Mouse (Mus musculus) lung, adult 2 months (tissue): ENCODE data around the gene Timp2. TPM values are rescaled to one million over a fixed set of nuclear protein-coding genes. Genes with fewer than 3 reads are reported as not detected.
"Not testable (repeated sequence)": the region's sequence is repeated elsewhere in the genome, so short reads cannot be mapped to it uniquely, and the experiment has no call there.

Experiments
- DNase-seq: peaks from one replicate; pipeline ENCODE4 v3.0.0; 2022
- H3K4me1 ChIP-seq: fragments of 200-500 bp; 2 replicates; pipeline ENCODE4 v1.6.1; 2011; ENCODE audit warnings: low read length; ENCODE audit not compliant: control insufficient read depth, insufficient read depth
- H3K4me3 ChIP-seq: fragments of 200-500 bp; replicated peaks from 2 replicates; pipeline ENCODE3; 2011; ENCODE audit warnings: low read depth, mild to moderate bottlenecking, control low read depth, low read length; ENCODE audit errors: extremely low read depth
- CTCF ChIP-seq: fragments of 200-500 bp; IDR thresholded peaks from 2 replicates; pipeline ENCODE4 v1.5.1; 2011; ENCODE audit warnings: mild to moderate bottlenecking, low read length, control low read depth; ENCODE audit not compliant: insufficient read depth
- POLR2A ChIP-seq: fragments of 200-500 bp; IDR thresholded peaks from 2 replicates; pipeline ENCODE4 v1.6.1; 2011; ENCODE audit warnings: low read depth, mild to moderate bottlenecking, control low read depth, low read length, borderline replicate concordance; ENCODE audit errors: extremely low read depth
- WGBS: fragments of 180-500 bp; shearing (Covaris S2); methylation state at CpG from one replicate; pipeline ENCODE4 v1.1.7; 2018; 5-methylcytosine and 5-hydroxymethylcytosine counted together
- polyA plus RNA-seq: library from polyadenylated mRNA; depleted of rRNA; stranded (reverse); fragments of >200 nt; gene quantifications from 2 replicates; pipeline ENCODE4 v1.2.3, GENCODE M21; 2012

Gene Timp2
- polyA plus RNA-seq, 1 experiment, result 397 TPM

- DNase-seq, result peak; percentile 56
- Histone ChIP-seq H3K4me1 (no peaks in the 10 kb centered on the region), H3K4me3 (no peak overlapping the region)
- TF ChIP-seq POLR2A, result no peak
- TF ChIP-seq CTCF, result peak; percentile 96
- 22% methylated on average over 7 of the region's 7 CpGs for WGBS
Observed at GRCm38 (mm10) chr11:118317129-118317528, 38.4 kb downstream of the Timp2 start.

GRCm38 (mm10) chr11:118316231-118316806 is 39.2 kb downstream of the Timp2 start:
- no peak for TF ChIP-seq CTCF
- no peak for TF ChIP-seq POLR2A
- DNase-seq, result no peak
- 85% methylated on average over 8 of the region's 8 CpGs for WGBS
- Histone ChIP-seq H3K4me1 (no peaks in the 10 kb centered on the region), H3K4me3 (no peak overlapping the region)

- no peaks in the 10 kb centered on the region for H3K4me1 ChIP-seq
- 52% methylated on average over 6 of the region's 6 CpGs for WGBS
- TF ChIP-seq CTCF, result no peak
- TF ChIP-seq POLR2A, result no peak
- no peak for DNase-seq
- H3K4me3 ChIP-seq, result no peak overlapping the region
Observed at GRCm38 (mm10) chr11:118312132-118312723, 43.3 kb downstream of the Timp2 start.

- H3K4me3 ChIP-seq, DNase-seq, H3K4me1 ChIP-seq: not testable (repeated sequence)
- WGBS, result 91% methylated on average over 2 of the region's 2 CpGs
Observed at GRCm38 (mm10) chr11:118307962-118308361, 47.6 kb downstream of the Timp2 start.

GRCm38 (mm10) chr11:118303959-118304358 is 51.6 kb downstream of the Timp2 start:
- not testable (repeated sequence) for DNase-seq, H3K4me1 ChIP-seq, H3K4me3 ChIP-seq
- WGBS, result 93% methylated on average over 4 of the region's 4 CpGs

- Histone ChIP-seq H3K4me1 (peaks cover 2% of the 10 kb centered on the region; the same call in 1 of the 2 replicates), H3K4me3 (no peak overlapping the region)
- no peak for DNase-seq
- WGBS, result 76% methylated on average over 2 of the region's 2 CpGs
- TF ChIP-seq POLR2A (no peak), CTCF (no peak)
Observed at GRCm38 (mm10) chr11:118298810-118299209, 56.7 kb downstream of the Timp2 start.

GRCm38 (mm10) chr11:118297967-118298366 is 57.6 kb downstream of the Timp2 start:
- Histone ChIP-seq H3K4me1 (peaks cover 2% of the 10 kb centered on the region; the same call in 1 of the 2 replicates), H3K4me3 (no peak overlapping the region)
- 83% methylated on average over 3 of the region's 3 CpGs for WGBS
- no peak for DNase-seq
- TF ChIP-seq POLR2A (no peak), CTCF (0 out of 2 replicates have a peak, but pooled peaks have one; percentile 1)

- 80% methylated on average over 2 of the region's 2 CpGs for WGBS
- DNase-seq, result no peak
- Histone ChIP-seq H3K4me3 (no peak overlapping the region), H3K4me1 (0 out of 2 replicates have a peak, but pooled peaks cover 3% of the 10 kb centered on the region)
- TF ChIP-seq POLR2A (no peak), CTCF (no peak)
Observed at GRCm38 (mm10) chr11:118295026-118295425, 60.5 kb downstream of the Timp2 start.

GRCm38 (mm10) chr11:118292671-118293070 is 62.9 kb downstream of the Timp2 start:
- TF ChIP-seq POLR2A (no peak), CTCF (no peak)
- H3K4me3 ChIP-seq, result no peak overlapping the region
- no peak for DNase-seq
- peaks cover 13% of the 10 kb centered on the region for H3K4me1 ChIP-seq
- 71% methylated on average over 6 of the region's 6 CpGs for WGBS

- WGBS, result 1% methylated on average over 68 of the region's 68 CpGs
- TF ChIP-seq CTCF (no peak), POLR2A (peak; percentile 98)
- DNase-seq, result peak; percentile 98
- peaks cover 13% of the 10 kb centered on the region for H3K4me1 ChIP-seq
- peak within 1 kb of the TSS; percentile 96 for H3K4me3 ChIP-seq
Observed at GRCm38 (mm10) chr11:118289999-118290889, 65.3 kb downstream of the Timp2 start, which contains the start of gene Usp36. Usp36 (minus strand) TSS chr11:118290244.
